Mouse (Mus musculus) kidney, postnatal 14 days (tissue): Measurements from ENCODE around the gene Il18rap.
"Not testable (repeated sequence)": the region's sequence is repeated elsewhere in the genome, so short reads cannot be mapped to it uniquely, and the experiment has no call there.

Experiments
- DNase-seq: peaks from one replicate; pipeline ENCODE4 v3.0.0; 2022; ENCODE audit warnings: mixed read lengths

Il18rap gene

GRCm38 (mm10) chr1:40546645-40547044 lies 31.5 kb downstream of the Il18rap start:
- DNase-seq = no peak

- DNase-seq = no peak
These were observed 32.0 kb downstream of the Il18rap start for GRCm38 (mm10) chr1:40547064-40547572.

GRCm38 (mm10) chr1:40547762-40548161 lies 32.6 kb downstream of the Il18rap start:
- no peak for DNase-seq

GRCm38 (mm10) chr1:40569374-40569773 lies 54.2 kb downstream of the Il18rap start:
- DNase-seq = no peak

GRCm38 (mm10) chr1:40579784-40580183 lies 64.6 kb downstream of the Il18rap start, which contains the start of gene Slc9a4:
TSS of gene Slc9a4 (plus strand) at chr1:40580081.
- peak; percentile 54 for DNase-seq

- DNase-seq = no peak
These were observed 65.1 kb downstream of the Il18rap start for GRCm38 (mm10) chr1:40580269-40580668.

- no peak for DNase-seq
These were observed 71.6 kb downstream of the Il18rap start for GRCm38 (mm10) chr1:40586776-40587175.

GRCm38 (mm10) chr1:40590931-40591330 lies 75.8 kb downstream of the Il18rap start:
- DNase-seq = no peak

GRCm38 (mm10) chr1:40597822-40598221 lies 82.7 kb downstream of the Il18rap start:
- no peak for DNase-seq

- DNase-seq = not testable (repeated sequence)
These were observed 84.5 kb downstream of the Il18rap start for GRCm38 (mm10) chr1:40599661-40600060.

GRCm38 (mm10) chr1:40600394-40601327 lies 85.5 kb downstream of the Il18rap start:
- peak; percentile 17 for DNase-seq
